Mouse (Mus musculus) embryonic facial prominence, embryonic 15.5 days (tissue): ENCODE measurements around the gene Creb3l4. TPM values are rescaled to one million over a fixed set of nuclear protein-coding genes. Genes with fewer than 3 reads are reported as not detected.
"Not testable (repeated sequence)": the region's sequence is repeated elsewhere in the genome, so short reads cannot be mapped to it uniquely, and the experiment has no call there.

Experiments
- ATAC-seq: fragments of 200-750 bp; cut with Nextera tagmentation; 2 replicates; pipeline ENCODE4 v1.8.0; 2017; ENCODE audit warnings: low read depth, moderate TSS enrichment; ENCODE audit not compliant: insufficient number of reproducible peaks, low FRiP score, low TSS enrichment
- H3K27ac ChIP-seq: fragments of 300-500 bp; sonication (generic); replicated peaks from 2 replicates; pipeline ENCODE4 v1.5.1; 2015; ENCODE audit warnings: mild to moderate bottlenecking, inconsistent platforms
- H3K27me3 ChIP-seq: fragments of 300-500 bp; sonication (generic); 2 replicates; pipeline ENCODE4 v1.6.1; 2015; ENCODE audit warnings: inconsistent platforms
- H3K36me3 ChIP-seq: fragments of 300-500 bp; sonication (generic); 2 replicates; pipeline ENCODE4 v1.6.1; 2015; ENCODE audit warnings: mild to moderate bottlenecking, inconsistent platforms
- H3K4me1 ChIP-seq: fragments of 300-500 bp; sonication (generic); 2 replicates; pipeline ENCODE4 v1.6.1; 2015; ENCODE audit warnings: inconsistent platforms
- H3K4me2 ChIP-seq: fragments of 300-500 bp; sonication (generic); replicated peaks from 2 replicates; pipeline ENCODE4 v1.6.1; 2015; ENCODE audit warnings: mild to moderate bottlenecking, inconsistent platforms
- H3K4me3 ChIP-seq: fragments of 300-500 bp; sonication (generic); replicated peaks from 2 replicates; pipeline ENCODE4 v1.5.1; 2015; ENCODE audit warnings: mild to moderate bottlenecking, inconsistent platforms
- H3K9ac ChIP-seq: fragments of 300-500 bp; sonication (generic); 2 replicates; pipeline ENCODE4 v1.6.1; 2015; ENCODE audit warnings: inconsistent platforms
- H3K9me3 ChIP-seq: fragments of 300-500 bp; sonication (generic); replicated peaks from 2 replicates; pipeline ENCODE4 v1.6.1; 2016; ENCODE audit warnings: inconsistent platforms
- WGBS: fragments of 180-500 bp; shearing (Covaris S2); methylation state at CpG from one replicate; pipeline ENCODE4 v1.1.7; 2015; 5-methylcytosine and 5-hydroxymethylcytosine counted together
- polyA plus RNA-seq: library from polyadenylated mRNA; unstranded; fragments of >200 nt; fragmentation: Nextera tagmentation; extraction: Ambion mirVana; gene quantifications from 2 replicates; pipeline ENCODE4 v1.2.1, GENCODE M21; 2015

The Creb3l4 gene
- polyA plus RNA-seq, 1 experiment from 2014 or later, result 6.1 TPM

- WGBS, result 36% methylated on average over 10 of the region's 10 CpGs
- Histone ChIP-seq H3K27me3 (no peaks in the 10 kb centered on the region), H3K9me3 (no peaks in the 10 kb centered on the region), H3K4me3 (peak overlapping the region; percentile 78), H3K36me3 (peaks cover 54% of the 10 kb centered on the region), H3K9ac (peak overlapping the region; percentile 86; the same call in 1 of the 2 replicates), H3K4me1 (peaks cover 19% of the 10 kb centered on the region), H3K27ac (peak overlapping the region; percentile 97), H3K4me2 (peak overlapping the region; percentile 70)
- no peak for ATAC-seq
Observed at GRCm38 (mm10) chr3:90264687-90265033, 21.3 kb upstream of the Creb3l4 start.

- Histone ChIP-seq H3K9ac (no peak overlapping the region), H3K36me3 (peaks cover 61% of the 10 kb centered on the region), H3K4me3 (no peak overlapping the region), H3K4me1 (peaks cover 19% of the 10 kb centered on the region), H3K27ac (no peak overlapping the region), H3K4me2 (no peak overlapping the region), H3K27me3 (no peaks in the 10 kb centered on the region), H3K9me3 (no peaks in the 10 kb centered on the region)
- 90% methylated on average over 5 of the region's 5 CpGs for WGBS
- no peak for ATAC-seq
Observed at GRCm38 (mm10) chr3:90263121-90263771, 19.9 kb upstream of the Creb3l4 start.

GRCm38 (mm10) chr3:90258521-90258920 lies 15.2 kb upstream of the Creb3l4 start:
- H3K9ac ChIP-seq, result no peak overlapping the region
- peaks cover 66% of the 10 kb centered on the region for H3K36me3 ChIP-seq
- peaks cover 12% of the 10 kb centered on the region for H3K4me1 ChIP-seq
- no peak for ATAC-seq
- no peak overlapping the region for H3K4me2 ChIP-seq
- no peaks in the 10 kb centered on the region for H3K27me3 ChIP-seq
- H3K4me3 ChIP-seq, result no peak overlapping the region
- H3K9me3 ChIP-seq, result no peaks in the 10 kb centered on the region
- WGBS, result 90% methylated on average over 4 of the region's 4 CpGs
- no peak overlapping the region for H3K27ac ChIP-seq

GRCm38 (mm10) chr3:90256731-90257530 lies 13.6 kb upstream of the Creb3l4 start:
- Histone ChIP-seq H3K9me3 (no peaks in the 10 kb centered on the region), H3K27ac (no peak overlapping the region), H3K4me1 (peaks cover 12% of the 10 kb centered on the region), H3K4me3 (no peak overlapping the region), H3K27me3 (no peaks in the 10 kb centered on the region), H3K9ac (no peak overlapping the region), H3K36me3 (peaks cover 50% of the 10 kb centered on the region), H3K4me2 (no peak overlapping the region)
- ATAC-seq, result no peak
- WGBS, result 94% methylated on average over 19 of the region's 19 CpGs

- Histone ChIP-seq H3K4me3 (no peak overlapping the region; the same call in 1 of the 2 replicates), H3K9me3 (no peaks in the 10 kb centered on the region), H3K4me1 (peaks cover 15% of the 10 kb centered on the region), H3K27ac (no peak overlapping the region), H3K27me3 (no peaks in the 10 kb centered on the region), H3K36me3 (peaks cover 49% of the 10 kb centered on the region), H3K4me2 (no peak overlapping the region), H3K9ac (no peak overlapping the region)
- WGBS, result 91% methylated on average over 14 of the region's 14 CpGs
- ATAC-seq, result no peak
Observed at GRCm38 (mm10) chr3:90255784-90256353, 12.6 kb upstream of the Creb3l4 start.

GRCm38 (mm10) chr3:90255194-90255565 lies 11.9 kb upstream of the Creb3l4 start:
- Histone ChIP-seq H3K9ac (peak overlapping the region; percentile 82), H3K4me3 (peak overlapping the region; percentile 95), H3K36me3 (peaks cover 47% of the 10 kb centered on the region), H3K27me3 (no peaks in the 10 kb centered on the region), H3K4me2 (peak overlapping the region; percentile 76), H3K9me3 (no peaks in the 10 kb centered on the region), H3K4me1 (peaks cover 19% of the 10 kb centered on the region), H3K27ac (no peak overlapping the region; the same call in 1 of the 2 replicates)
- 13% methylated on average over 2 of the region's 2 CpGs for WGBS
- no peak for ATAC-seq

- Histone ChIP-seq H3K9ac (peak overlapping the region; percentile 82), H3K27ac (peak overlapping the region; percentile 85), H3K4me1 (peaks cover 19% of the 10 kb centered on the region), H3K27me3 (no peaks in the 10 kb centered on the region), H3K36me3 (peaks cover 45% of the 10 kb centered on the region), H3K9me3 (no peaks in the 10 kb centered on the region), H3K4me2 (peak overlapping the region; percentile 76), H3K4me3 (peak overlapping the region; percentile 95)
- peak; percentile 63 for ATAC-seq
- WGBS, result under 1% methylated on average over 41 of the region's 41 CpGs
Observed at GRCm38 (mm10) chr3:90254419-90255193, 11.3 kb upstream of the Creb3l4 start.

- Histone ChIP-seq H3K27ac (peak within 1 kb of the TSS; percentile 85), H3K36me3 (peaks cover 38% of the 10 kb centered on the region), H3K4me2 (peak within 1 kb of the TSS; percentile 76), H3K4me3 (peak within 1 kb of the TSS; percentile 95), H3K9me3 (no peaks in the 10 kb centered on the region), H3K4me1 (peaks cover 23% of the 10 kb centered on the region), H3K9ac (peak within 1 kb of the TSS; percentile 82), H3K27me3 (no peaks in the 10 kb centered on the region)
- under 1% methylated on average over 40 of the region's 40 CpGs for WGBS
- ATAC-seq, result peak; percentile 97
Observed at GRCm38 (mm10) chr3:90253653-90254418, 10.5 kb upstream of the Creb3l4 start, which contains the start of gene Crtc2. Gene Crtc2 (plus strand): TSS chr3:90254163.

- 67% methylated on average over 1 of the region's 1 CpGs for WGBS
- not testable (repeated sequence) for ATAC-seq, H3K4me3 ChIP-seq
Observed at GRCm38 (mm10) chr3:90253174-90253573, 9.9 kb upstream of the Creb3l4 start.

GRCm38 (mm10) chr3:90252659-90253058 lies 9.3 kb upstream of the Creb3l4 start:
- H3K4me2 ChIP-seq, H3K9me3 ChIP-seq, H3K27ac ChIP-seq, ATAC-seq, H3K27me3 ChIP-seq, H3K9ac ChIP-seq, H3K4me3 ChIP-seq: not testable (repeated sequence)
- peaks cover 26% of the 10 kb centered on the region for H3K36me3 ChIP-seq
- H3K4me1 ChIP-seq, result peaks cover 23% of the 10 kb centered on the region
- 92% methylated on average over 2 of the region's 2 CpGs for WGBS

More at GRCm38 (mm10) chr3:90253174-90253573, 9.9 kb upstream of the Creb3l4 start:
- Histone ChIP-seq H3K36me3 (peaks cover 31% of the 10 kb centered on the region), H3K4me1 (peaks cover 23% of the 10 kb centered on the region)
- not testable (repeated sequence) for H3K27me3 ChIP-seq, H3K27ac ChIP-seq, H3K4me2 ChIP-seq, H3K9me3 ChIP-seq, H3K9ac ChIP-seq
